In genomic region chrX:166615191-166615590, GRCm38 (mm10) we compare ENCODE assay signal across 25 mouse cellular contexts. TPM values are rescaled to one million over a fixed set of nuclear protein-coding genes. Genes with fewer than 3 reads are reported as not detected.
DNase-seq lines count a peak whose midpoint lies in the region; ATAC-seq and TF ChIP-seq lines count a peak whose summit lies in the region.
"Had no signal": no experiment of that assay in that cellular context is flagged by ENCODE, and none has a peak within 500 bp of the region (broad histone marks: within the 10 kb centered on the region; RNA-seq: fewer than 3 reads in every experiment).

No protein-coding gene starts in this region.

- H3K27ac ChIP-seq in embryonic facial prominence, embryonic 12.5 days: 0 out of 2 replicates have a peak overlapping the region, but pooled peaks have one; percentile 30
- no peak overlapping the region for H3K27ac ChIP-seq in embryonic facial prominence, embryonic 10.5 days (replicated peaks)
- peak overlapping the region; percentile 44; the same call in 1 of the 2 replicates for H3K27ac ChIP-seq in embryonic facial prominence, embryonic 13.5 days
- H3K27ac ChIP-seq in embryonic fibroblast, embryonic 13.5 days (ENCODE audit: insufficient read depth, low read length): peak overlapping the region; percentile 19; the same call in 1 of the 2 replicates
- H3K27ac ChIP-seq: embryonic facial prominence, embryonic 15.5 days; forebrain, embryonic 13.5 days; forebrain, embryonic 15.5 days had no signal

- H3K4me3 ChIP-seq in embryonic facial prominence, embryonic 12.5 days: no peak overlapping the region
- no peak overlapping the region for H3K4me3 ChIP-seq in embryonic facial prominence, embryonic 10.5 days
- no peak overlapping the region for H3K4me3 ChIP-seq in embryonic facial prominence, embryonic 13.5 days
- no peak overlapping the region for H3K4me3 ChIP-seq in embryonic fibroblast, embryonic 13.5 days (ENCODE audit: insufficient read depth, low read length)
- no peak overlapping the region for H3K4me3 ChIP-seq in lung, adult 2 months (replicated peaks; ENCODE audit: extremely low read depth, low read depth, low read length)
- H3K4me3 ChIP-seq: embryonic facial prominence, embryonic 15.5 days; forebrain, embryonic 13.5 days; forebrain, embryonic 15.5 days had no signal

- no peak for TF ChIP-seq CTCF in embryonic fibroblast, embryonic 13.5 days (IDR thresholded peaks at IDR 0.05; ENCODE audit: borderline replicate concordance, insufficient read depth, low read length)
- TF ChIP-seq CTCF in lung, adult 2 months (IDR thresholded peaks at IDR 0.05; ENCODE audit: insufficient read depth, low read length): no peak

- H3K36me3 ChIP-seq in embryonic facial prominence, embryonic 12.5 days: no peaks in the 10 kb centered on the region
- no peaks in the 10 kb centered on the region for H3K36me3 ChIP-seq in embryonic facial prominence, embryonic 10.5 days (replicated peaks)
- no peaks in the 10 kb centered on the region for H3K36me3 ChIP-seq in embryonic facial prominence, embryonic 13.5 days
- H3K36me3 ChIP-seq: embryonic facial prominence, embryonic 15.5 days; forebrain, embryonic 15.5 days; G1E had no signal

- no peak for TF ChIP-seq POLR2A in embryonic fibroblast, embryonic 13.5 days (IDR thresholded peaks at IDR 0.05; ENCODE audit: low read depth, low read length)
- no peak for TF ChIP-seq POLR2A in lung, adult 2 months (IDR thresholded peaks at IDR 0.05; ENCODE audit: borderline replicate concordance, extremely low read depth, low read depth, low read length)

- no peak overlapping the region for H3K9ac ChIP-seq in embryonic facial prominence, embryonic 12.5 days
- H3K9ac ChIP-seq in embryonic facial prominence, embryonic 13.5 days: no peak overlapping the region
- H3K9ac ChIP-seq: embryonic facial prominence, embryonic 15.5 days; forebrain, embryonic 13.5 days; forebrain, embryonic 15.5 days; forebrain, postnatal 0 days had no signal

- no peak for ATAC-seq in embryonic facial prominence, embryonic 12.5 days (ENCODE audit: insufficient number of reproducible peaks, insufficient read depth, low FRiP score, low TSS enrichment)
- no peak for ATAC-seq in embryonic facial prominence, embryonic 13.5 days (ENCODE audit: insufficient number of reproducible peaks, insufficient read depth, low FRiP score, low TSS enrichment, low read depth)
- ATAC-seq: CD4-positive, CD25-positive, alpha-beta regulatory T cell, adult 4 months; forebrain, embryonic 13.5 days; forebrain, embryonic 15.5 days; forebrain, postnatal 0 days; Patski had no signal

- WGBS in embryonic facial prominence, embryonic 12.5 days: 58% methylated on average over 7 of the region's 7 CpGs
- 77% methylated on average over 7 of the region's 7 CpGs for WGBS in embryonic facial prominence, embryonic 10.5 days
- 56% methylated on average over 7 of the region's 7 CpGs for WGBS in embryonic facial prominence, embryonic 13.5 days
- WGBS in lung, adult 2 months: 75% methylated on average over 7 of the region's 7 CpGs

- no peak for DNase-seq in embryonic facial prominence, embryonic 10.5 days (ENCODE audit: low spot score)
- DNase-seq in lung, adult 2 months: no peak
- no peak for DNase-seq in lung, postnatal 14 days
- DNase-seq: adrenal gland, adult 2 months; adrenal gland, postnatal 10 days; adrenal gland, postnatal 25 days; B cell, adult 2 months; cerebellum, adult 11 months; cerebellum, adult 18-20 months; cerebellum, adult 8-10 months; cerebellum, adult 9-11 months; cerebellum, postnatal 14 days; cerebellum, postnatal 36 days; embryo, embryonic 11 days; forebrain, postnatal 0 days had no signal

- no peak overlapping the region for H3K4me2 ChIP-seq in embryonic facial prominence, embryonic 12.5 days (replicated peaks)
- no peak overlapping the region for H3K4me2 ChIP-seq in embryonic facial prominence, embryonic 13.5 days
- H3K4me2 ChIP-seq: embryonic facial prominence, embryonic 15.5 days; forebrain, embryonic 13.5 days; forebrain, embryonic 15.5 days had no signal

- no peaks in the 10 kb centered on the region for H3K4me1 ChIP-seq in embryonic facial prominence, embryonic 12.5 days
- H3K4me1 ChIP-seq in embryonic facial prominence, embryonic 10.5 days: no peaks in the 10 kb centered on the region
- no peaks in the 10 kb centered on the region for H3K4me1 ChIP-seq in embryonic facial prominence, embryonic 13.5 days
- H3K4me1 ChIP-seq in embryonic fibroblast, embryonic 13.5 days (ENCODE audit: control insufficient read depth, insufficient read depth, low read length): no peaks in the 10 kb centered on the region
- H3K4me1 ChIP-seq in lung, adult 2 months (ENCODE audit: control insufficient read depth, insufficient read depth, low read length): no peaks in the 10 kb centered on the region
- H3K4me1 ChIP-seq: embryonic facial prominence, embryonic 15.5 days; forebrain, embryonic 13.5 days; forebrain, embryonic 15.5 days had no signal

- no peaks in the 10 kb centered on the region for H3K9me3 ChIP-seq in embryonic facial prominence, embryonic 12.5 days
- H3K9me3 ChIP-seq in embryonic facial prominence, embryonic 10.5 days: no peaks in the 10 kb centered on the region
- H3K9me3 ChIP-seq in embryonic facial prominence, embryonic 13.5 days: no peaks in the 10 kb centered on the region
- H3K9me3 ChIP-seq: embryonic facial prominence, embryonic 15.5 days; forebrain, embryonic 13.5 days; forebrain, embryonic 15.5 days; G1E had no signal

- H3K27me3 ChIP-seq in embryonic facial prominence, embryonic 12.5 days: peaks cover 13% of the 10 kb centered on the region; the same call in 1 of the 2 replicates
- H3K27me3 ChIP-seq in embryonic facial prominence, embryonic 10.5 days (replicated peaks; ENCODE audit: low read depth, poor library complexity, severe bottlenecking): peaks cover 99% of the 10 kb centered on the region
- H3K27me3 ChIP-seq in embryonic facial prominence, embryonic 13.5 days: peaks cover 49% of the 10 kb centered on the region
- H3K27me3 ChIP-seq: CH12.LX; forebrain, embryonic 15.5 days had no signal

RNA-seq across cellular contexts. Expression of gene Egfl6, which starts 29.7 kb away (rescaled TPM):
- polyA plus RNA-seq in embryonic facial prominence, embryonic 12.5 days (2016; fragmentation: Nextera tagmentation; extraction: Ambion mirVana): 44.7 and 49.8 TPM in 2 replicates
- 2.9 and 3.6 TPM in 2 replicates for polyA plus RNA-seq in embryonic facial prominence, embryonic 10.5 days (2016; fragmentation: Nextera tagmentation; extraction: Ambion mirVana)
- 130 and 154 TPM in 2 replicates for polyA plus RNA-seq in embryonic facial prominence, embryonic 13.5 days (2015; fragmentation: Nextera tagmentation; extraction: Ambion mirVana)
- polyA plus RNA-seq in embryonic fibroblast, embryonic 13.5 days (2011; ENCODE audit: insufficient read length, low read depth, missing spikeins): 6.0 and 58.7 TPM in 2 replicates
- 20.7 and 27.4 TPM in 2 replicates for polyA plus RNA-seq in lung, adult 2 months (2012; rRNA removed)
- polyA plus RNA-seq: CD4-positive, CD25-positive, alpha-beta regulatory T cell, adult 4 months; G1E; Patski had no signal
